Mouse (Mus musculus) C2C12 (cell line): ENCODE results near the gene B9d1.

Source experiments
- CEBPB ChIP-seq: IDR thresholded peaks from one replicate; pipeline ENCODE4 v1.6.1; 2011; ENCODE audit warnings: low read depth, mild to moderate bottlenecking, control low read depth, moderate library complexity
- CTCF ChIP-seq: IDR thresholded peaks from one replicate; pipeline ENCODE4 v1.5.1; 2011; ENCODE audit not compliant: control insufficient read depth, insufficient read depth, insufficient read length
- FOSL1 ChIP-seq: IDR thresholded peaks from one replicate; pipeline ENCODE4 v1.8.0; 2011; ENCODE audit warnings: mild to moderate bottlenecking, low read length; ENCODE audit not compliant: poor library complexity, insufficient read depth, severe bottlenecking
- MAX ChIP-seq: IDR thresholded peaks from one replicate; pipeline ENCODE4 v1.6.1; 2011; ENCODE audit warnings: mild to moderate bottlenecking, control low read depth
- MYOD1 ChIP-seq: IDR thresholded peaks from one replicate; pipeline ENCODE4 v1.6.1; 2011; ENCODE audit warnings: low read depth; ENCODE audit not compliant: control insufficient read depth, insufficient read length
- MYOG ChIP-seq: IDR thresholded peaks from one replicate; pipeline ENCODE4 v1.6.1; 2011; ENCODE audit not compliant: control insufficient read depth, insufficient read length; ENCODE audit errors: extremely low read depth
- USF1 ChIP-seq: IDR thresholded peaks from one replicate; pipeline ENCODE4 v1.6.1; 2011; ENCODE audit warnings: low read depth, mild to moderate bottlenecking, control low read depth, moderate library complexity

DNA sequence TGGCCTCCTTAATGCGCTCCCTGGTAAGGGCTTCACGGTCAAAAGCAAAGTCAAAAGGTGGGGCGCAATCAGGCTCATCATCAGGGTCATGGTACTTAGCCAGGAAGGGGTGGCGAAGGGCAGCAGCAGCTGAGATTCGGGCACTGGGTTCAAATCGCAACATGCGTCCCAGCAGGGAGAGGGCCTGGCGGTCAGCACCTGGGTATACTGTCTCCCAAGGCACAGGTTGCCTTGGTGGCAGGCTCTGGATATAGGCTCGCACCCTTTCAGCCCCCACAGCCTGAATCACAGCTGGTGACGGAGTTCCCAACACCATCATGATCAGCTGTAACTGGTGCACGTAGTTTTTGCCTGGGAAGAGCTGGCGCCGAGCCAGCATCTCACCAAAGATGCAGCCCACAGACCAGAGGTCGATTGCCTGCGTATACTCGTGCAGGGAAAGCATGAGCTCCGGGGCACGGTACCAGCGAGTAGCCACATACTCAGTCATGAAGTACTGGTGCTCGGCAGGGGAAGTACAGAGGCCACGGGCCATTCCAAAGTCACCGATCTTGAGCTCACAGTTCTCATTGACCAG is 13.9 kb upstream of the B9d1 start:
- TF ChIP-seq CTCF (no peak), USF1 (no peak), MYOG (no peak), MAX (no peak), MYOD1 (no peak), CEBPB (no peak), FOSL1 (no peak)
